Mouse (Mus musculus) heart, postnatal 0 days (tissue): Measurements from ENCODE around the gene Map7.

Experiments
- CTCF ChIP-seq: IDR thresholded peaks from 2 replicates; pipeline ENCODE4 v1.5.1; 2016; ENCODE audit warnings: antibody characterized with exemption, control low read depth, low read depth
- EP300 ChIP-seq: IDR thresholded peaks from 2 replicates; pipeline ENCODE4 v1.6.1; 2016; ENCODE audit warnings: antibody characterized with exemption, low read depth

GRCm38 (mm10) chr10:20158756-20159155 is 10.5 kb downstream of the Map7 start:
- TF ChIP-seq CTCF (no peak), EP300 (no peak)
